Mouse (Mus musculus): ENCODE results near the gene Rnf180.

GRCm38 (mm10) chr13:105316926-105317325 is 22.3 kb upstream of the Rnf180 start:
- TF ChIP-seq CTCF (IDR thresholded peaks at IDR 0.05; ENCODE audit: borderline replicate concordance, insufficient read depth, low read length), result no peak
- no peak for TF ChIP-seq POLR2A (IDR thresholded peaks at IDR 0.05; ENCODE audit: low read depth, low read length)
